Mouse (Mus musculus) bone marrow macrophage, adult 2 months (primary cell): Measurements from ENCODE around the gene Pacsin2.

ENCODE experiments used
- CTCF ChIP-seq: IDR thresholded peaks from 2 replicates; pipeline ENCODE4 v1.5.1; 2012; ENCODE audit warnings: low read depth, mild to moderate bottlenecking, low read length, moderate library complexity
- POLR2A ChIP-seq: IDR thresholded peaks from 2 replicates; pipeline ENCODE4 v1.6.1; 2012; ENCODE audit warnings: mild to moderate bottlenecking, low read depth, low read length, borderline replicate concordance

DNA sequence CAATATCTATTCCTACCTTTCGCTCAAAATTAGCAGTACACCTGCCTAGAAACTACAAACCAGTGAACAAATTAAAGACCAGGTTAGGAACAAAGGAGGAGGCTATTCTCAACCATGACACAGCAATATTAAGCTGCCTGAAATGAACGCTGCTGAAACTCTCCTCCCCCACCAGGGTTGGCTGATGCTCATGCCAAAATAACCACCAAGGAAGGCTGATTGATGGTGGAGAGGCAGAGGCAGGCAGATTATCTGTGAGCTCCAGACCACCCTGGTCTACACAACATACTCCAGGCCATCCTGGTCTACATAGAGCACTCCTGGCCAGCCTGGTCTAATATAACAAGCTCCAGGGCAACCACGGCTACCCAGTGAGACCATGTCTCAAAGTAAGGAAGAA is 30.8 kb upstream of the Pacsin2 start:
- TF ChIP-seq POLR2A (no peak), CTCF (no peak)
